Mouse (Mus musculus): ENCODE measurements around the gene Btn2a2. TPM values are rescaled to one million over a fixed set of nuclear protein-coding genes. Genes with fewer than 3 reads are reported as not detected.

Gene Btn2a2
- polyA plus RNA-seq, 1 experiment from 2014 or later, result 0.34 TPM

DNA sequence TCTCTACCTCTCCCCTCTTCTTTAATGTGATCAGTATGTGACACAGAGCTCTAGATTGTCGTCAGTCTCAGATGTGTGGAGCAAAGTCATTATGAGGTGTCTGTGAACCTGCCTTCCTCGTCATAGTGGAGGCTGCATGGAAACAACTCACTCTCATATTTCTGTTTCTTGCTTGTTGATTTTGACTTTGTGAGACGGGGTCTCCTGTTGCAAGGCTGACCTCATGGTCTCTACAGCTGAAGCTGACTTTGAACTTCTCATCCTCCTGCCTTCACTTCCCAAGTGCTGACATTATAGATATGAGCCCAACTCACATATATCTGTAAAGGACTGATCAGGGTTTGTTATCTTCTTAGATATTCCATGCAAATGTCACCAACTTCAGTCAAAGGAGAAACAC is 39.9 kb downstream of the Btn2a2 start:
- no peak overlapping the region for H3K27ac ChIP-seq (ENCODE audit: low read depth, low read length)
- ATAC-seq (ENCODE audit: low FRiP score) (no peak), DNase-seq (ENCODE audit: low spot score, missing footprints) (no peak)
- H3K27me3 ChIP-seq (ENCODE audit: control insufficient read depth, insufficient read depth, low read length), result no peaks in the 10 kb centered on the region
- 49% methylated on average over 3 of the region's 3 CpGs for WGBS
- H3K9ac ChIP-seq (ENCODE audit: low read length), result no peak overlapping the region
- H3K4me1 ChIP-seq (ENCODE audit: control insufficient read depth, insufficient read depth, low read length), result peaks cover 6% of the 10 kb centered on the region
- H3K9me3 ChIP-seq (ENCODE audit: control insufficient read depth, low read length), result no peaks in the 10 kb centered on the region
- no peak overlapping the region for H3K4me3 ChIP-seq (ENCODE audit: low read depth, low read length)
- H3K4me2 ChIP-seq, result peak overlapping the region; percentile 63; the same call in 1 of the 2 replicates
- H3K36me3 ChIP-seq (ENCODE audit: control insufficient read depth, insufficient read depth, low read length), result no peaks in the 10 kb centered on the region

GRCm38 (mm10) chr13:23446498-23446952 is 42.1 kb downstream of the Btn2a2 start:
- H3K4me2 ChIP-seq, result peak overlapping the region; percentile 74
- peak overlapping the region; percentile 64 for H3K9ac ChIP-seq (ENCODE audit: low read length)
- peak overlapping the region; percentile 48 for H3K4me3 ChIP-seq (ENCODE audit: low read depth, low read length)
- under 1% methylated on average over 16 of the region's 16 CpGs for WGBS
- H3K27ac ChIP-seq (ENCODE audit: low read depth, low read length), result peak overlapping the region; percentile 59
- ATAC-seq (ENCODE audit: low FRiP score), result peak; percentile 65
- H3K9me3 ChIP-seq (ENCODE audit: control insufficient read depth, low read length), result no peaks in the 10 kb centered on the region
- DNase-seq (ENCODE audit: low spot score, missing footprints), result peak; percentile 100
- no peaks in the 10 kb centered on the region for H3K36me3 ChIP-seq (ENCODE audit: control insufficient read depth, insufficient read depth, low read length)
- peaks cover 6% of the 10 kb centered on the region for H3K4me1 ChIP-seq (ENCODE audit: control insufficient read depth, insufficient read depth, low read length)
- no peaks in the 10 kb centered on the region for H3K27me3 ChIP-seq (ENCODE audit: control insufficient read depth, insufficient read depth, low read length)

DNA sequence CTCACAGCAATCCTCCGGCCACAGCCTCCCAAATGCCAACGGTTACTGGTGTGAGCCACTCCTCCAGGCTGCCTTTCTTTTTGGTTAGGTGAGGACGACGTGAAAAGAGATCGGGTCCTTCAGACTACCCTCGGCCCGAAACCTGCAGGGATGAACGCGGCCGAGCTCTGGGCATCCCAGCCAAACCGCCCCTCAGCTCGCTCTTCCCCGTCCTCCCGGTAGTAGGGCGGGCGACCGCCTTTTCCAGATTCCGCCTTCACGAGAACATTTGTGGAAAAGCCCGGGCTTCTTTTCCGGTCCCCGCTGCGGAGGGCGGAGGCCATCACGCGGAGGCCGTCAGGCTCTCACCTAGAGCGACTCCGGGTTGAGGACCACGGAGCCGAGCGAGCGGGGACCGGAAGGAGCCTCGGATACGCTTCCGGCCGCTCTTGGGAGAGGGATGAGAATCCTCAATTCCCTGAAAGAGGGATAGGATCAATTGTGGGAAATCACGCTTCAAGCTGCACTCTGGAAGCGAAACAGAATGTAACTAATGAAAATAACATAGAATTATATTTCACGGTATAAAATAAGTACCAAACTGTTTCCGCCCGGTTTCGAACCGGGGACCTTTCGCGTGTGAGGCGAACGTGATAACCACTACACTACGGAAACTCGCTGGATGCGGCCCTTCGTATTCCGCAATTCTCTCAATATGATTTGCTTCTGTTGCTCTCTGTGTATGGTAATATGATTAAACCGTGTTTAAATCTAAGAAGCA is 42.9 kb downstream of the Btn2a2 start:
- WGBS, result under 1% methylated on average over 55 of the region's 55 CpGs
- H3K9ac ChIP-seq (ENCODE audit: low read length), result peak overlapping the region; percentile 70
- peak overlapping the region; percentile 48 for H3K4me3 ChIP-seq (ENCODE audit: low read depth, low read length)
- no peaks in the 10 kb centered on the region for H3K27me3 ChIP-seq (ENCODE audit: control insufficient read depth, insufficient read depth, low read length)
- no peaks in the 10 kb centered on the region for H3K36me3 ChIP-seq (ENCODE audit: control insufficient read depth, insufficient read depth, low read length)
- peak overlapping the region; percentile 74 for H3K4me2 ChIP-seq
- peak overlapping the region; percentile 90 for H3K27ac ChIP-seq (ENCODE audit: low read depth, low read length)
- peak; percentile 100 for DNase-seq (ENCODE audit: low spot score, missing footprints)
- no peaks in the 10 kb centered on the region for H3K9me3 ChIP-seq (ENCODE audit: control insufficient read depth, low read length)
- peak; percentile 94 for ATAC-seq (ENCODE audit: low FRiP score)
- H3K4me1 ChIP-seq (ENCODE audit: control insufficient read depth, insufficient read depth, low read length), result peaks cover 6% of the 10 kb centered on the region

- Histone ChIP-seq H3K9me3 (ENCODE audit: control insufficient read depth, low read length) (no peaks in the 10 kb centered on the region), H3K4me1 (ENCODE audit: control insufficient read depth, insufficient read depth, low read length) (peaks cover 6% of the 10 kb centered on the region), H3K4me3 (ENCODE audit: low read depth, low read length) (peak overlapping the region; percentile 48), H3K9ac (ENCODE audit: low read length) (peak overlapping the region; percentile 70), H3K4me2 (peak overlapping the region; percentile 74), H3K27me3 (ENCODE audit: control insufficient read depth, insufficient read depth, low read length) (no peaks in the 10 kb centered on the region), H3K36me3 (ENCODE audit: control insufficient read depth, insufficient read depth, low read length) (no peaks in the 10 kb centered on the region), H3K27ac (ENCODE audit: low read depth, low read length) (peak overlapping the region; percentile 90)
- WGBS, result 2% methylated on average over 10 of the region's 10 CpGs
- DNase-seq (ENCODE audit: low spot score, missing footprints) (no peak), ATAC-seq (ENCODE audit: low FRiP score) (no peak)
Measured at GRCm38 (mm10) chr13:23445156-23445555, 43.5 kb downstream of the Btn2a2 start.

GRCm38 (mm10) chr13:23444451-23444850 is 44.2 kb downstream of the Btn2a2 start:
- no peak overlapping the region for H3K27ac ChIP-seq (ENCODE audit: low read depth, low read length)
- ATAC-seq (ENCODE audit: low FRiP score), result no peak
- no peak overlapping the region for H3K4me3 ChIP-seq (ENCODE audit: low read depth, low read length)
- no peaks in the 10 kb centered on the region for H3K9me3 ChIP-seq (ENCODE audit: control insufficient read depth, low read length)
- H3K36me3 ChIP-seq (ENCODE audit: control insufficient read depth, insufficient read depth, low read length), result no peaks in the 10 kb centered on the region
- no peak for DNase-seq (ENCODE audit: low spot score, missing footprints)
- H3K4me1 ChIP-seq (ENCODE audit: control insufficient read depth, insufficient read depth, low read length), result peaks cover 6% of the 10 kb centered on the region
- no peaks in the 10 kb centered on the region for H3K27me3 ChIP-seq (ENCODE audit: control insufficient read depth, insufficient read depth, low read length)
- H3K4me2 ChIP-seq, result peak overlapping the region; percentile 74; the same call in 1 of the 2 replicates
- WGBS, result 36% methylated on average over 5 of the region's 5 CpGs
- H3K9ac ChIP-seq (ENCODE audit: low read length), result 0 out of 2 replicates have a peak overlapping the region, but pooled peaks have one; percentile 22

GRCm38 (mm10) chr13:23439901-23440300 is 48.8 kb downstream of the Btn2a2 start:
- H3K4me3 ChIP-seq (ENCODE audit: low read depth, low read length), result no peak overlapping the region
- ATAC-seq (ENCODE audit: low FRiP score), result no peak
- WGBS, result 59% methylated on average over 10 of the region's 10 CpGs

DNA sequence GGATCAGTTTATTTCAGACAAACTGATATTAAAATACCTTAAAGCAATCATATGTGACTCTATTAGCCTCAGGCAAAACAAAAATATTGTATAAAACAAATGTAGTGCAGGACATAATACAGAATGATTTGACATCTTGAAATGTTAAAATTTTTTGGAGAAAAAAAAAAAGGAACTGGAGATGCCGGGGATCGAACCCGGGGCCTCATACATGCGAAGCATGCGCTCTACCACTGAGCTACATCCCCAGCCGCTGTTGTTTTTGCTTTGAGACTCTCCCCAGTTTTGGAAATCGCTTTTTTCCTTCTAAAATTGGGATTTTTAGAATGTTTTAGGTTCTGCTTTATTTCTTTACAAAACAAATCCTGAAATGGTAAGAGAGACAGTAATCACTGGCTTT is 50.1 kb downstream of the Btn2a2 start:
- DNase-seq (ENCODE audit: low spot score, missing footprints) (peak; percentile 98), ATAC-seq (ENCODE audit: low FRiP score) (no peak; the same call in 1 of the 2 replicates)
- H3K4me2 ChIP-seq, result peak overlapping the region; percentile 53
- no peak overlapping the region for H3K9ac ChIP-seq (ENCODE audit: low read length)
- no peaks in the 10 kb centered on the region for H3K9me3 ChIP-seq (ENCODE audit: control insufficient read depth, low read length)
- no peaks in the 10 kb centered on the region for H3K27me3 ChIP-seq (ENCODE audit: control insufficient read depth, insufficient read depth, low read length)
- peaks cover 3% of the 10 kb centered on the region; the same call in 1 of the 2 replicates for H3K4me1 ChIP-seq (ENCODE audit: control insufficient read depth, insufficient read depth, low read length)
- WGBS, result 2% methylated on average over 7 of the region's 7 CpGs
- H3K4me3 ChIP-seq (ENCODE audit: low read depth, low read length), result peak overlapping the region; percentile 54
- no peak overlapping the region for H3K27ac ChIP-seq (ENCODE audit: low read depth, low read length)
- H3K36me3 ChIP-seq (ENCODE audit: control insufficient read depth, insufficient read depth, low read length), result no peaks in the 10 kb centered on the region

More at GRCm38 (mm10) chr13:23439901-23440300, 48.8 kb downstream of the Btn2a2 start:
- H3K4me1 ChIP-seq (ENCODE audit: control insufficient read depth, insufficient read depth, low read length), result peaks cover 6% of the 10 kb centered on the region
- H3K9ac ChIP-seq (ENCODE audit: low read length), result no peak overlapping the region
- no peaks in the 10 kb centered on the region for H3K9me3 ChIP-seq (ENCODE audit: control insufficient read depth, low read length)
- H3K36me3 ChIP-seq (ENCODE audit: control insufficient read depth, insufficient read depth, low read length), result no peaks in the 10 kb centered on the region
- H3K27ac ChIP-seq (ENCODE audit: low read depth, low read length), result no peak overlapping the region
- no peak overlapping the region for H3K4me2 ChIP-seq
- no peaks in the 10 kb centered on the region for H3K27me3 ChIP-seq (ENCODE audit: control insufficient read depth, insufficient read depth, low read length)
- DNase-seq (ENCODE audit: low spot score, missing footprints), result no peak

DNA sequence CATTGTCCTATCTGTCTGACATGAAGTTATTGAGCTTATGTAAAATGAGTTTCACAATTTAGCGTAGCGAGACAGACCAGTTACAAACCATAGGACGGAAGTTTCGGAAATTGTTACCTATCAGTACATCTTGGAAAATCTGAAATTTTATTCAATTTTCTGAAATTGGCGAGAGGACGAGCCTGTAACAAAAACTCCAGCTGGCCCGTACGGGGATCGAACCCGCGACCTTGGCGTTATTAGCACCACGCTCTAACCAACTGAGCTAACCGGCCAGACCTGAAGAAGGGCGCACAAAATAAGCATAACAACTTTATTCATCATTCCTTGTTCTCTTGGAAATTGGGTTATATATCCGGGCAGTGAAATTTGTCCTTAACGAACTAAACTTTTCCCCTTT is 50.7 kb downstream of the Btn2a2 start:
- H3K27me3 ChIP-seq (ENCODE audit: control insufficient read depth, insufficient read depth, low read length), result no peaks in the 10 kb centered on the region
- H3K4me1 ChIP-seq (ENCODE audit: control insufficient read depth, insufficient read depth, low read length), result peaks cover 3% of the 10 kb centered on the region; the same call in 1 of the 2 replicates
- H3K9me3 ChIP-seq (ENCODE audit: control insufficient read depth, low read length), result no peaks in the 10 kb centered on the region
- DNase-seq (ENCODE audit: low spot score, missing footprints) (peak; percentile 99), ATAC-seq (ENCODE audit: low FRiP score) (peak; percentile 90)
- H3K9ac ChIP-seq (ENCODE audit: low read length), result peak overlapping the region; percentile 65
- peak overlapping the region; percentile 70 for H3K4me2 ChIP-seq
- H3K27ac ChIP-seq (ENCODE audit: low read depth, low read length), result no peak overlapping the region
- no peaks in the 10 kb centered on the region for H3K36me3 ChIP-seq (ENCODE audit: control insufficient read depth, insufficient read depth, low read length)
- WGBS, result 0% methylated on average over 17 of the region's 17 CpGs
- peak overlapping the region; percentile 54 for H3K4me3 ChIP-seq (ENCODE audit: low read depth, low read length)

All from midbrain, embryonic 11.5 days (tissue).